Mouse (Mus musculus) adrenal gland, postnatal 25 days (tissue): ENCODE results near the gene Fam180a. TPM values are rescaled to one million over a fixed set of nuclear protein-coding genes. Genes with fewer than 3 reads are reported as not detected.

ENCODE experiments used
- total RNA-seq: library from RNA; stranded (reverse); gene quantifications from 2 replicates; pipeline ENCODE4 v1.2.3, GENCODE M21; 2021

Fam180a gene
- total RNA-seq, 1 experiment from 2014 or later, result 1.0 TPM

Other genes with a start within 250 kb of the Fam180a start
- gene Cnot4, start 192.4 kb downstream of the Fam180a start, total RNA-seq, result 25.0 and 35.4 TPM in 2 replicates
- 35.2 and 37.1 TPM in 2 replicates for gene Nup205, start 148.7 kb downstream of the Fam180a start, total RNA-seq
- gene Slc13a4, start 18.0 kb downstream of the Fam180a start, total RNA-seq, result 0.33 and 0.52 TPM in 2 replicates
- 83.6 and 121 TPM in 2 replicates for gene Mtpn, start 213.7 kb upstream of the Fam180a start, total RNA-seq